Mouse (Mus musculus) gastrocnemius, adult 18-20 months (tissue): ENCODE measurements around the gene Prdx5. TPM values are rescaled to one million over a fixed set of nuclear protein-coding genes. Genes with fewer than 3 reads are reported as not detected.

ENCODE experiments used
- DNase-seq: peaks from one replicate; pipeline ENCODE4 v3.0.0; 2021; ENCODE audit warnings: low spot score
- microRNA-seq: library from miRNA; unstranded; fragments of <30 nt; microRNA quantifications from one replicate; pipeline ENCODE4 v1.2.0, GENCODE M21; 2021
- total RNA-seq, 2 experiments: library from RNA; stranded (reverse); gene quantifications; 2 replicates each; pipeline ENCODE4 v1.2.3; 2021

Gene Prdx5
- total RNA-seq, 2 experiments from 2014 or later: 219 to 239 TPM

GRCm38 (mm10) chr19:6892512-6892911 is 17.4 kb downstream of the Prdx5 start:
- DNase-seq: no peak

- DNase-seq: no peak
Observed at GRCm38 (mm10) chr19:6877965-6878364, 31.9 kb downstream of the Prdx5 start.

DNA sequence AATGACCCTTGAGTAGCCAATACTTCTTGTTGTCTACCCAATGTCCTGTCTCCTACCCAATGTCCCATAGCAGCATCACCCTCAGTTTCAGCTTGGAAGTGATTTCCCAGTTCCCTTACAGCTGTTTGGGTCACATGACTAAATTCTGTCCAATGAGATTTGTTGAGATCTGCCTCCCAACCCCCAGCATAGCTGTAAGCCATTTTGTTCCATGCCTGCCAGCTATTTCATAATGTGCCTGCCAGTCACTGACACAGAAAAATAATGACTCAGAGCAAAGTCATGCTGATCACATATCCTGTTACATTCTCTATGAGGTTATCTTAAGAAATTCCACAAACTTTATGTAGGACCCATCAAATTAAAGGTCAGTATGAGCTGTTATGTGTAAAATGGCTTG is 33.1 kb downstream of the Prdx5 start:
- no peak for DNase-seq

- DNase-seq: no peak
Observed at GRCm38 (mm10) chr19:6875834-6876233, 34.1 kb downstream of the Prdx5 start.

- DNase-seq: no peak
Observed at GRCm38 (mm10) chr19:6874257-6874656, 35.6 kb downstream of the Prdx5 start.

DNA sequence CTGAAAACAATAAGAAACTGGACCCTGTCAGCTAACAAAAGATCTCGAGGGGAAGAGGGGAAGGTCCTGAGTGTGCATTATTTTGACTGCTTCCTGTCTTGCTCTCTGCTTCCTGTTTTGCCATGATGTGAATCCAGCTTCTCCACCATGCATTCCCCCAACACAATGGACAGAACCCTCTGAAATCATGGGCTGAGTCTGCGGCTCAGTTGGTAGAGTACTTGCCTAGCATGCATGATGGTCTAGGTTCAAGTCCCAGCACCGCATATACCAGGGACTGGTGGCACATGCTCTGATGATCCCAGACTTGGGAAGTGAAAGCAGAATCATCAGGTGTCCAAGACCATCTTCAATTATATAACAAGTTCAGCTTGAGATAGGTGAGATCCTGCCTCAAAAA is 37.2 kb downstream of the Prdx5 start:
- no peak for DNase-seq

GRCm38 (mm10) chr19:6871574-6872271 is 38.2 kb downstream of the Prdx5 start:
- DNase-seq: no peak

DNA sequence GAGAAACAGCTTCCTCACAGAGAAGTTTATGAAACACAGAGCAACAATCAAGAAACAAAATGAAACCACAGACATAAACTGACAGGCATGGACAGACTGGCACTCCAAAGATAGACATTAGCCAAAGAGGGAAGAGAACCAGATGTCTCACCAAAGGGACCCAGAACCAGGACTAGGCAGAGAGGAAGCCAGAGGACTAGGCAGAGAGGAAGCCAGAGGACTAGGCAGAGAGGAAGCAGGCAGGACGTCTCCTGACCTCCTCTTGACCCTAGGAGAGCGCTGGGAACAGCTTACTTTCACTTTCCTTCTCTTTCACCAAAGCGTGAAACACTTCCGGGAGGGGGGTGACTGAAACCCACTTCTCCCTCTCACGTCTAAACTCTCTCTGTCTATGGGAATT is 40.6 kb downstream of the Prdx5 start:
- DNase-seq: peak; percentile 54

GRCm38 (mm10) chr19:6861451-6861850 is 48.5 kb downstream of the Prdx5 start:
- no peak for DNase-seq

GRCm38 (mm10) chr19:6860706-6861105 is 49.2 kb downstream of the Prdx5 start:
- no peak for DNase-seq

DNA sequence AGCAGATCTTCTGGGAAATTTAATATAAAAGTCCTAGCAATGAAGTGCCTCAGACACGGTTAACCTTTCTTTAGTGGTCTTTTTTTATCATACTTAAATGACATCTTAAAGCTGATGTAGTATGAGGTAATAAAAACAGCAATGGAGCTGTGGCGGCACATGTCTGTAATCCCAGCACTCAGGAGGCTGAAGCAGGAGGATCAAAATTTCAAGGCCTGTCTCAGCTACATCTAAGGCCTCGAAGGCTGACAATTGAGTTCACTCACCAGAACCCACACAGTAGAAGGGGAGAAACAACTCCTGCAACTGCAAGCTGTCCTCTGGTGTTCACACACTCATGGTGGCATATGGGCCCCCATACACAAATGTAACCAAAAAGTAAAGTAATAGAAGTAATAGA is 49.9 kb downstream of the Prdx5 start:
- no peak for DNase-seq

DNA sequence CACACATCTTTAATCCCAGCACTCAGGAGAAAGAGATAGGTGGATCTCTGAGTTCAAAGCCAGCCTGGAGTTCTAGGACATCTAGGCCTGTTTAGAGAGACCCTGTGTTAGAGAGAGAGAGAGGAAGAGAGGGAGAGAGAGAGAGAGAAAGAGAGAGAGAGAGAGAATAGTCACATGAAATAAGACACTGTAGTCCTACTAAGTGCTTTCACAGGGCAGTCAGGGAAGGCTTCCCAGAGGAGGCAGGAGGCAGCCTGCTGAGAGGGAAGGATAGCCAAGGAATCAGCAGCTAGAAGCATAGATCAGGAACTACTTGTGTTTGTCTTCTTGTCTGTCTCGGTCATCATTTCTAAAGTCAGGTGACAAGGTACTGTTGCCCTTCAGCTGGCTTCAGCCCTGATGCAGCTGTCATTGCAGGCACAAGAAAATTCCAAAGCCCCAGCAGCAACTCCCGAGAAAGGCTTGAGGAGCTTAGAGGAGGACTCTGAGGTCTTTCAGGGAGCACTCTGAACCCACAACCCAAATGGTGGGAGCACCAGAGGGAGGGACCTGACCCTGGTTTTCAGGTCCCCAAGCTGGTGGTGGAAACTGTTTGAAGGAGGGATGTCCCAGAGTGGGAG is 50.8 kb downstream of the Prdx5 start:
- DNase-seq: no peak

DNA sequence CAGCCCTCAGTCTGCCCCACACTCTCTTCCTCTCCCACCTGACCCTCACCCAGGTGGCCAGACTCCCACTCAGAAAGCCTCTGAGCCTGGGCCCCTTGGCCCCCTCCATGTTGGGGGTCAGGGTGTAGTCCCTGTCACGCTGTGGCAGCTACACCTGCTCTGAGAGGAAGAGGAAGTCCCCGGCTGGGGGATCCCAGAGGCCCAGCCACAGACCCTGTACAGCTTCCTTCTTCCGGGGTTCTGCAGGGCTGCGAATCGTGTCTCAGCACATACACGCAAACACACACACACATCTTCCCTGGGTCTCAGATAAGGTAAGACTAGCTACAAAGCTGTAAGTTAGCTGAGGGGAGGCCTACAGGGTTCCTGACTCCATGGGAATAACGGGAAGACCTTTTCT is 51.9 kb downstream of the Prdx5 start, which contains the start of gene Ccdc88b:
TSS of gene Ccdc88b (minus strand) at position 181 of the 400 bp plus-strand sequence.
- no peak for DNase-seq

- no peak for DNase-seq
Observed at GRCm38 (mm10) chr19:6857391-6858005, 52.4 kb downstream of the Prdx5 start.

DNA sequence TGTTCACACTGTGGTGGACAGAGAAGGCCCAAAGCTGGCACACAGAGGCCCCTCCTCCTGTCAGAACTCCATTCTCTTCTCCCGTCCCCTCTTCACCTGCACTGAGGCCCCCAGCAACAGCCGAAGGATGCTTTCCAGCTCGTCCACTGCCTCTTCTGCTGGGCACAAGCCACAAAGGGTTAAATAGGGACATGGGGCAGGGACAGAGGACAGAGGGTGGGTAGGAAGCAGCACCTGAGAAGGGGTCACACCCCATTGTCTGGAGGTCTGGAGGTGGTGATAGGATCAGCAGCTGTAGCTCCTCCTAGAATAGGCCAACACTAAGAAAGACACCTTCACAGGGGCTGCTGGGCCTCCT is 52.9 kb downstream of the Prdx5 start:
- no peak for DNase-seq

Small RNA genes within 50 kb of the gene (microRNA-seq; reads per million reads assigned to microRNA genes)
- 1.0 reads per million for gene Mir6990

Other genes with a start within 250 kb of the Prdx5 start
- gene Rps6ka4, start 69.5 kb downstream of the Prdx5 start, total RNA-seq: 10 to 100 TPM in 1 of 2 experiments, 1 to 10 TPM in 1; 9.1 to 10.6 TPM
- gene Ccdc88b, start 51.9 kb downstream of the Prdx5 start, total RNA-seq: under 1 TPM; 0.46 to 0.74 TPM
- gene Trmt112, start 408 bp downstream of the Prdx5 start, total RNA-seq: 10 to 100 TPM; 43.9 to 44.7 TPM
- gene Esrra, start 11.7 kb upstream of the Prdx5 start, total RNA-seq: 10 to 100 TPM; 76.5 to 93.1 TPM
- gene Catsperz, start 15.3 kb upstream of the Prdx5 start, total RNA-seq: not detected
- gene Kcnk4, start 24.4 kb upstream of the Prdx5 start, total RNA-seq: not detected
- 10 to 100 TPM in 1 of 2 experiments, 1 to 10 TPM in 1; 9.7 to 12.2 TPM for gene Bad, start 31.8 kb upstream of the Prdx5 start, total RNA-seq
- gene Gpr137, start 32.4 kb upstream of the Prdx5 start, total RNA-seq: 10 to 100 TPM; 10.0 to 10.4 TPM
- 100 to 1,000 TPM; 117 to 145 TPM for gene Ppp1r14b, start 64.9 kb upstream of the Prdx5 start, total RNA-seq
- 10 to 100 TPM; 10.2 to 11.3 TPM for gene Plcb3, start 66.4 kb upstream of the Prdx5 start, total RNA-seq
- 10 to 100 TPM in 1 of 2 experiments, 1 to 10 TPM in 1; 8.2 to 13.1 TPM for gene Fkbp2, start 70.4 kb upstream of the Prdx5 start, total RNA-seq
- 100 to 1,000 TPM; 181 to 206 TPM for gene Vegfb, start 77.5 kb upstream of the Prdx5 start, total RNA-seq
- gene Dnajc4, start 82.5 kb upstream of the Prdx5 start, total RNA-seq: 10 to 100 TPM; 33.9 to 38.4 TPM
- gene Nudt22, start 86.0 kb upstream of the Prdx5 start, total RNA-seq: 10 to 100 TPM; 12.0 to 13.7 TPM
- 10 to 100 TPM; 24.4 to 26.4 TPM for gene Trpt1, start 86.0 kb upstream of the Prdx5 start, total RNA-seq
- under 1 TPM; 0.64 to 0.93 TPM for gene Fermt3, start 109.4 kb upstream of the Prdx5 start, total RNA-seq
- 10 to 100 TPM; 89.7 to 98.5 TPM for gene Stip1, start 129.9 kb upstream of the Prdx5 start, total RNA-seq
- 100 to 1,000 TPM; 276 to 311 TPM for gene Macrod1, start 146.7 kb upstream of the Prdx5 start, total RNA-seq
- gene Flrt1, start 195.6 kb upstream of the Prdx5 start, total RNA-seq: 1 to 10 TPM; 1.1 to 1.9 TPM